ENCODE assay signal across 14 mouse cellular contexts in the genomic region with DNA sequence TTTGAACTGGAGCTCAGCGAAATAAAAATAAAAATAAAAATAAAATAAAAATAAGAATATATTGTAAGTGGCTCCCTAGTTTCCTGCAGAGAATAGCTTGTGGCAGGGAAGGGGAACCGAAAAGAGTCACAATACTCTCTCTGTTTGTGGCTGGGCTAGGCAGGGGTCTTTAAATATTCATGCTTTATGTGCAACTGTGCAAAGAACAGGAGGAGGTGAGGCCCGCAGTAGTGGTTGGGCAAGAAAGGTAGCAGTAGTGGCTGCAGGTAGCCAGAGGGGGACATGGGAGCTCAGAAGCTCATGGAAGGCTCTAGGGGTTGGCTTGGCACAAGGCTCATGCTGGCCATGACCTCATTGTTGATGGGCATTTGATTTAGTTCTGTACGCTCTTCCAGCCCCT.
DNase-seq lines count a peak whose midpoint lies in the region; ATAC-seq and TF ChIP-seq lines count a peak whose summit lies in the region.
"Had no signal": no experiment of that assay in that cellular context is flagged by ENCODE, and none has a peak within 500 bp of the region (broad histone marks: within the 10 kb centered on the region; RNA-seq: fewer than 3 reads in every experiment).

No protein-coding gene starts in this region.

- no peak overlapping the region for H3K4me2 ChIP-seq in embryonic facial prominence, embryonic 15.5 days (replicated peaks)
- no peak overlapping the region for H3K4me2 ChIP-seq in hindbrain, embryonic 12.5 days (replicated peaks)
- no peak overlapping the region for H3K4me2 ChIP-seq in midbrain, embryonic 13.5 days (replicated peaks)
- H3K4me2 ChIP-seq in intestine, embryonic 15.5 days (replicated peaks), result no peak overlapping the region
- H3K4me2 ChIP-seq: heart, embryonic 15.5 days; liver, embryonic 11.5 days had no signal

- H3K36me3 ChIP-seq in embryonic facial prominence, embryonic 10.5 days (replicated peaks), result no peaks in the 10 kb centered on the region
- no peaks in the 10 kb centered on the region for H3K36me3 ChIP-seq in embryonic facial prominence, embryonic 15.5 days
- H3K36me3 ChIP-seq in hindbrain, embryonic 12.5 days, result no peaks in the 10 kb centered on the region
- H3K36me3 ChIP-seq in midbrain, embryonic 13.5 days, result no peaks in the 10 kb centered on the region
- no peaks in the 10 kb centered on the region for H3K36me3 ChIP-seq in intestine, embryonic 15.5 days
- H3K36me3 ChIP-seq: heart, embryonic 15.5 days had no signal

- H3K9me3 ChIP-seq in embryonic facial prominence, embryonic 10.5 days, result no peaks in the 10 kb centered on the region
- no peaks in the 10 kb centered on the region for H3K9me3 ChIP-seq in embryonic facial prominence, embryonic 15.5 days (replicated peaks)
- no peaks in the 10 kb centered on the region for H3K9me3 ChIP-seq in hindbrain, embryonic 12.5 days (replicated peaks)
- no peaks in the 10 kb centered on the region for H3K9me3 ChIP-seq in midbrain, embryonic 13.5 days
- no peaks in the 10 kb centered on the region for H3K9me3 ChIP-seq in intestine, embryonic 15.5 days
- H3K9me3 ChIP-seq: heart, embryonic 15.5 days had no signal

- TF ChIP-seq CTCF in gastrocnemius, adult 2 months (IDR thresholded peaks at IDR 0.05), result no peak

- intact Hi-C loops in gastrocnemius, adult 2 months (cut with DNase I), result no loop called here

- peak overlapping the region; percentile 51 for H3K27ac ChIP-seq in embryonic facial prominence, embryonic 10.5 days (replicated peaks)
- peak overlapping the region; percentile 68 for H3K27ac ChIP-seq in embryonic facial prominence, embryonic 15.5 days (replicated peaks)
- peak overlapping the region; percentile 79 for H3K27ac ChIP-seq in hindbrain, embryonic 12.5 days
- peak overlapping the region; percentile 80 for H3K27ac ChIP-seq in midbrain, embryonic 13.5 days
- no peak overlapping the region for H3K27ac ChIP-seq in gastrocnemius, adult 2 months
- H3K27ac ChIP-seq in intestine, embryonic 15.5 days, result no peak overlapping the region
- H3K27ac ChIP-seq: heart, embryonic 15.5 days had no signal

- WGBS in embryonic facial prominence, embryonic 10.5 days, result 73% methylated on average over 4 of the region's 4 CpGs
- 47% methylated on average over 4 of the region's 4 CpGs for WGBS in embryonic facial prominence, embryonic 15.5 days
- WGBS in hindbrain, embryonic 12.5 days, result 38% methylated on average over 4 of the region's 4 CpGs
- WGBS in midbrain, embryonic 13.5 days, result 33% methylated on average over 4 of the region's 4 CpGs
- 76% methylated on average over 4 of the region's 4 CpGs for WGBS in intestine, embryonic 15.5 days

- DNase-seq in embryonic facial prominence, embryonic 10.5 days (ENCODE audit: low spot score), result no peak
- no peak for DNase-seq in layer of hippocampus, postnatal 36 days
- DNase-seq in gastrocnemius, adult 2 months, result no peak
- DNase-seq: cerebellum, postnatal 25 days; gastrocnemius, postnatal 36 days; lung, postnatal 14 days had no signal

- peaks cover 16% of the 10 kb centered on the region for H3K4me1 ChIP-seq in embryonic facial prominence, embryonic 10.5 days
- H3K4me1 ChIP-seq in embryonic facial prominence, embryonic 15.5 days, result peaks cover 16% of the 10 kb centered on the region
- peaks cover 18% of the 10 kb centered on the region for H3K4me1 ChIP-seq in hindbrain, embryonic 12.5 days
- H3K4me1 ChIP-seq in midbrain, embryonic 13.5 days (replicated peaks), result peaks cover 36% of the 10 kb centered on the region
- no peaks in the 10 kb centered on the region; the same call in 1 of the 2 replicates for H3K4me1 ChIP-seq in intestine, embryonic 15.5 days (replicated peaks)

- H3K4me3 ChIP-seq in embryonic facial prominence, embryonic 10.5 days, result no peak overlapping the region
- H3K4me3 ChIP-seq in embryonic facial prominence, embryonic 15.5 days (replicated peaks), result no peak overlapping the region
- no peak overlapping the region for H3K4me3 ChIP-seq in hindbrain, embryonic 12.5 days
- no peak overlapping the region for H3K4me3 ChIP-seq in midbrain, embryonic 13.5 days (replicated peaks)
- H3K4me3 ChIP-seq in gastrocnemius, adult 2 months, result no peak overlapping the region
- no peak overlapping the region for H3K4me3 ChIP-seq in intestine, embryonic 15.5 days (replicated peaks)
- H3K4me3 ChIP-seq: heart, embryonic 15.5 days; myocyte had no signal

- H3K9ac ChIP-seq in embryonic facial prominence, embryonic 15.5 days, result no peak overlapping the region
- H3K9ac ChIP-seq in hindbrain, embryonic 12.5 days, result no peak overlapping the region
- no peak overlapping the region for H3K9ac ChIP-seq in midbrain, embryonic 13.5 days (replicated peaks)
- no peak overlapping the region for H3K9ac ChIP-seq in intestine, embryonic 15.5 days
- H3K9ac ChIP-seq: heart, embryonic 15.5 days had no signal

- H3K27me3 ChIP-seq in embryonic facial prominence, embryonic 10.5 days (replicated peaks; ENCODE audit: low read depth, poor library complexity, severe bottlenecking), result no peaks in the 10 kb centered on the region
- H3K27me3 ChIP-seq in embryonic facial prominence, embryonic 15.5 days, result no peaks in the 10 kb centered on the region
- H3K27me3 ChIP-seq in hindbrain, embryonic 12.5 days, result no peaks in the 10 kb centered on the region
- no peaks in the 10 kb centered on the region for H3K27me3 ChIP-seq in midbrain, embryonic 13.5 days
- no peaks in the 10 kb centered on the region for H3K27me3 ChIP-seq in intestine, embryonic 15.5 days (replicated peaks)
- H3K27me3 ChIP-seq: heart, embryonic 15.5 days; Patski had no signal

- no peak for ATAC-seq in embryonic facial prominence, embryonic 15.5 days (ENCODE audit: insufficient number of reproducible peaks, low FRiP score, low TSS enrichment, low read depth)
- ATAC-seq in hindbrain, embryonic 12.5 days (ENCODE audit: low FRiP score), result peak; percentile 66
- peak; percentile 67 for ATAC-seq in midbrain, embryonic 13.5 days
- ATAC-seq in intestine, embryonic 15.5 days, result no peak

Comparison
In these comparisons a context has a peak if more than half of its experiments do, and no peak if none do; other contexts are left out.
1. H3K27ac ChIP-seq: peak in embryonic facial prominence, embryonic 10.5 days (single experiment), embryonic facial prominence, embryonic 15.5 days (single experiment), hindbrain, embryonic 12.5 days (single experiment) and midbrain, embryonic 13.5 days (single experiment); none in gastrocnemius, adult 2 months (single experiment) and intestine, embryonic 15.5 days (single experiment).
2. ATAC-seq: peak in hindbrain, embryonic 12.5 days (single experiment) and midbrain, embryonic 13.5 days (single experiment); none in embryonic facial prominence, embryonic 15.5 days (single experiment) and intestine, embryonic 15.5 days (single experiment).